Mouse (Mus musculus) MEL (cell line): ENCODE results near the gene Col9a2. TPM values are rescaled to one million over a fixed set of nuclear protein-coding genes. Genes with fewer than 3 reads are reported as not detected.

Source experiments
- DNase-seq: peaks from one replicate; pipeline ENCODE4 v3.0.0; 2011; ENCODE audit warnings: low read depth, low spot score
- H3K27ac ChIP-seq: 2 replicates; pipeline ENCODE4 v1.5.1; 2012; ENCODE audit warnings: low read depth, mild to moderate bottlenecking, control low read depth, low read length, moderate library complexity; ENCODE audit not compliant: control insufficient read depth
- H3K27me3 ChIP-seq, 2 experiments: fragments of 150-350 bp in 1 of 2; sonication (generic) in 1 of 2; 2 replicates each; pipeline ENCODE4 v1.6.1; 2012; ENCODE audit warnings: low read length in 2 of 2, mild to moderate bottlenecking in 2 of 2, improper control_type of control experiment in 1 of 2, moderate library complexity in 1 of 2; ENCODE audit not compliant: insufficient read depth in 2 of 2, control insufficient read depth in 1 of 2
- H3K36me3 ChIP-seq, 2 experiments: 2 replicates each; pipeline ENCODE4 v1.6.1; 2012 to 2014; ENCODE audit warnings: low read length in 2 of 2, improper control_type of control experiment in 1 of 2, inconsistent platforms in 1 of 2, mild to moderate bottlenecking in 1 of 2; ENCODE audit not compliant: insufficient read depth in 2 of 2, control insufficient read depth in 1 of 2
- H3K4me1 ChIP-seq, 2 experiments: fragments of 150-350 bp in 1 of 2; sonication (generic) in 1 of 2; 2 replicates each; pipeline ENCODE4 v1.6.1; 2012; ENCODE audit warnings: low read length in 2 of 2, improper control_type of control experiment in 1 of 2, mild to moderate bottlenecking in 1 of 2; ENCODE audit not compliant: insufficient read depth in 2 of 2, control insufficient read depth in 1 of 2
- H3K4me3 ChIP-seq, 2 experiments: fragments of 150-350 bp in 1 of 2; sonication (generic) in 1 of 2; 2 replicates each; pipeline ENCODE4 v1.5.1; 2012; ENCODE audit warnings: low read depth in 2 of 2, low read length in 2 of 2, mild to moderate bottlenecking in 2 of 2, moderate library complexity in 2 of 2, control low read depth in 1 of 2, improper control_type of control experiment in 1 of 2; ENCODE audit not compliant: control insufficient read depth in 1 of 2, insufficient read depth in 1 of 2
- H3K79me2 ChIP-seq: 2 replicates; pipeline ENCODE4 v1.6.1; 2012; ENCODE audit warnings: mild to moderate bottlenecking, low read length, moderate library complexity; ENCODE audit not compliant: control insufficient read depth, poor library complexity, insufficient read depth
- H3K9ac ChIP-seq: 2 replicates; pipeline ENCODE4 v1.6.1; 2012; ENCODE audit warnings: low read depth, mild to moderate bottlenecking, control low read depth, low read length, moderate library complexity; ENCODE audit not compliant: control insufficient read depth, poor library complexity, severe bottlenecking
- H3K9me3 ChIP-seq: fragments of 150-350 bp; sonication (generic); replicated peaks from 2 replicates; pipeline ENCODE4 v1.6.1; 2012; ENCODE audit warnings: mild to moderate bottlenecking, low read length, improper control_type of control experiment, moderate library complexity; ENCODE audit not compliant: insufficient read depth
- BHLHE40 ChIP-seq: IDR thresholded peaks from 2 replicates; pipeline ENCODE4 v1.6.1; 2012; ENCODE audit warnings: low read depth, mild to moderate bottlenecking, inconsistent platforms, low read length, improper control_type of control experiment, borderline replicate concordance
- CHD2 ChIP-seq: IDR thresholded peaks from 2 replicates; pipeline ENCODE4 v1.6.1; 2011; ENCODE audit warnings: low read length, improper control_type of control experiment
- CTCF ChIP-seq, 3 experiments: IDR thresholded peaks in 2 of 3; conservative IDR thresholded peaks in 1 of 3; 2 replicates each; pipeline ENCODE4 v1.5.1; 2011 to 2012; ENCODE audit warnings: low read length in 3 of 3, low read depth in 2 of 3, mild to moderate bottlenecking in 2 of 3, improper control_type of control experiment in 1 of 3, inconsistent platforms in 1 of 3, mixed read lengths in 1 of 3, moderate library complexity in 1 of 3; ENCODE audit not compliant: control insufficient read depth in 1 of 3, insufficient read depth in 1 of 3, poor library complexity in 1 of 3, severe bottlenecking in 1 of 3
- E2F4 ChIP-seq: IDR thresholded peaks from 2 replicates; pipeline ENCODE4 v1.6.1; 2011; ENCODE audit warnings: low read depth, low read length, improper control_type of control experiment, borderline replicate concordance
- ELF1 ChIP-seq: IDR thresholded peaks from 2 replicates; pipeline ENCODE4 v1.6.1; 2014; ENCODE audit warnings: low read depth, mild to moderate bottlenecking, inconsistent platforms, low read length, improper control_type of control experiment, moderate library complexity
- EP300 ChIP-seq, 2 experiments: IDR thresholded peaks; 2 replicates each; pipeline ENCODE4 v1.6.1; 2011; ENCODE audit warnings: improper control_type of control experiment in 2 of 2, low read length in 2 of 2, low read depth in 1 of 2, mild to moderate bottlenecking in 1 of 2
- GABPA ChIP-seq: IDR thresholded peaks from 2 replicates; pipeline ENCODE4 v1.6.1; 2012; ENCODE audit warnings: low read depth, mild to moderate bottlenecking, inconsistent platforms, low read length, improper control_type of control experiment, moderate library complexity
- HCFC1 ChIP-seq: IDR thresholded peaks from 2 replicates; pipeline ENCODE4 v1.6.1; 2012; ENCODE audit warnings: low read depth, mild to moderate bottlenecking, inconsistent platforms, low read length, improper control_type of control experiment, moderate library complexity
- JUND ChIP-seq: IDR thresholded peaks from 2 replicates; pipeline ENCODE4 v1.6.1; 2011; ENCODE audit warnings: low read depth, mild to moderate bottlenecking, improper control_type of control experiment, low read length
- MAFK ChIP-seq: IDR thresholded peaks from 2 replicates; pipeline ENCODE4 v1.6.1; 2011; ENCODE audit warnings: low read depth, mild to moderate bottlenecking, low read length, improper control_type of control experiment, borderline replicate concordance
- MAX ChIP-seq: IDR thresholded peaks from 2 replicates; pipeline ENCODE4 v1.6.1; 2011; ENCODE audit warnings: low read length, improper control_type of control experiment
- MAZ ChIP-seq: IDR thresholded peaks from 2 replicates; pipeline ENCODE4 v1.6.1; 2012; ENCODE audit warnings: low read depth, mild to moderate bottlenecking, inconsistent platforms, low read length, improper control_type of control experiment
- MXI1 ChIP-seq: IDR thresholded peaks from 2 replicates; pipeline ENCODE4 v1.6.1; 2011; ENCODE audit warnings: mild to moderate bottlenecking, low read depth, low read length, improper control_type of control experiment
- MYB ChIP-seq: IDR thresholded peaks from 2 replicates; pipeline ENCODE4 v1.6.1; 2011; ENCODE audit warnings: mild to moderate bottlenecking, low read depth, low read length, improper control_type of control experiment
- MYC ChIP-seq: IDR thresholded peaks from 2 replicates; pipeline ENCODE4 v1.6.1; 2011; ENCODE audit warnings: low read depth, mild to moderate bottlenecking, low read length, improper control_type of control experiment, moderate library complexity
- NRF1 ChIP-seq: IDR thresholded peaks from 2 replicates; pipeline ENCODE4 v1.6.1; 2014; ENCODE audit warnings: low read depth, mild to moderate bottlenecking, inconsistent platforms, low read length, improper control_type of control experiment, moderate library complexity; ENCODE audit not compliant: poor library complexity, insufficient read depth, severe bottlenecking
- POLR2AphosphoS2 ChIP-seq: IDR thresholded peaks from 2 replicates; pipeline ENCODE4 v1.6.1; 2011; ENCODE audit warnings: low read length, improper control_type of control experiment
- POLR2AphosphoS5 ChIP-seq: IDR thresholded peaks from 2 replicates; pipeline ENCODE4 v1.6.1; 2012; ENCODE audit warnings: low read depth, borderline replicate concordance, mild to moderate bottlenecking, inconsistent platforms, low read length, moderate library complexity, mixed read lengths
- RAD21 ChIP-seq: IDR thresholded peaks from 2 replicates; pipeline ENCODE4 v1.6.1; 2011; ENCODE audit warnings: mild to moderate bottlenecking, low read depth, low read length, improper control_type of control experiment
- RCOR1 ChIP-seq: IDR thresholded peaks from 2 replicates; pipeline ENCODE4 v1.6.1; 2012; ENCODE audit warnings: low read depth, mild to moderate bottlenecking, inconsistent platforms, low read length, improper control_type of control experiment
- SIN3A ChIP-seq: IDR thresholded peaks from 2 replicates; pipeline ENCODE4 v1.6.1; 2012; ENCODE audit warnings: low read length, improper control_type of control experiment, inconsistent platforms
- SMC3 ChIP-seq: IDR thresholded peaks from 2 replicates; pipeline ENCODE4 v1.6.1; 2011; ENCODE audit warnings: low read depth, low read length, improper control_type of control experiment
- TAL1 ChIP-seq: IDR thresholded peaks from 2 replicates; pipeline ENCODE4 v1.6.1; 2012; ENCODE audit warnings: mild to moderate bottlenecking, inconsistent platforms, low read length, moderate library complexity, mixed read lengths
- TBP ChIP-seq: IDR thresholded peaks from 2 replicates; pipeline ENCODE4 v1.8.0; 2011; ENCODE audit warnings: low read depth, low read length, improper control_type of control experiment
- TCF12 ChIP-seq: IDR thresholded peaks from 2 replicates; pipeline ENCODE4 v1.6.1; 2014; ENCODE audit warnings: low read depth, mild to moderate bottlenecking, inconsistent platforms, low read length, improper control_type of control experiment, moderate library complexity
- USF1 ChIP-seq: IDR thresholded peaks from 2 replicates; pipeline ENCODE4 v1.6.1; 2014; ENCODE audit warnings: low read depth, mild to moderate bottlenecking, inconsistent platforms, low read length, improper control_type of control experiment, moderate library complexity
- USF2 ChIP-seq, 2 experiments: IDR thresholded peaks; 2 replicates each; pipeline ENCODE4 v1.6.1; 2011 to 2012; ENCODE audit warnings: improper control_type of control experiment in 2 of 2, low read length in 2 of 2, borderline replicate concordance in 1 of 2, inconsistent platforms in 1 of 2, low read depth in 1 of 2, mild to moderate bottlenecking in 1 of 2; ENCODE audit not compliant: insufficient read depth in 1 of 2
- ZC3H11A ChIP-seq: IDR thresholded peaks from 2 replicates; pipeline ENCODE4 v1.6.1; 2012; ENCODE audit warnings: low read depth, mild to moderate bottlenecking, inconsistent platforms, low read length, improper control_type of control experiment
- ZKSCAN1 ChIP-seq: IDR thresholded peaks from 2 replicates; pipeline ENCODE4 v1.6.1; 2012; ENCODE audit warnings: low read depth, mild to moderate bottlenecking, inconsistent platforms, low read length, improper control_type of control experiment, moderate library complexity
- ZMIZ1 ChIP-seq: IDR thresholded peaks from 2 replicates; pipeline ENCODE4 v1.6.1; 2012; ENCODE audit warnings: low read depth, mild to moderate bottlenecking, inconsistent platforms, low read length, improper control_type of control experiment, moderate library complexity
- ZNF384 ChIP-seq: IDR thresholded peaks from 2 replicates; pipeline ENCODE4 v1.6.1; 2012; ENCODE audit warnings: low read depth, mild to moderate bottlenecking, inconsistent platforms, low read length, improper control_type of control experiment
- polyA plus RNA-seq, 2 experiments: library from polyadenylated mRNA; stranded (reverse) in 1 of 2; unstranded in 1 of 2; fragments of >175 nt in 1 of 2; fragments of >200 nt in 1 of 2; gene quantifications; 2 replicates each; pipeline versions ENCODE4 v1.2.1 to v1.2.4; 2012; ENCODE audit warnings: low replicate concordance in 2 of 2, low read depth in 1 of 2; ENCODE audit not compliant: insufficient read length in 2 of 2, insufficient read depth in 1 of 2, missing spikeins in 1 of 2
- total RNA-seq: library from RNA; depleted of rRNA; stranded (reverse); fragments of 300-350 nt; gene quantifications from 2 replicates; pipeline ENCODE4 v1.2.3, GENCODE M21; 2012

The Col9a2 gene
- total and polyA plus RNA-seq, 3 experiments = 0.12 TPM; not detected in 2

DNA sequence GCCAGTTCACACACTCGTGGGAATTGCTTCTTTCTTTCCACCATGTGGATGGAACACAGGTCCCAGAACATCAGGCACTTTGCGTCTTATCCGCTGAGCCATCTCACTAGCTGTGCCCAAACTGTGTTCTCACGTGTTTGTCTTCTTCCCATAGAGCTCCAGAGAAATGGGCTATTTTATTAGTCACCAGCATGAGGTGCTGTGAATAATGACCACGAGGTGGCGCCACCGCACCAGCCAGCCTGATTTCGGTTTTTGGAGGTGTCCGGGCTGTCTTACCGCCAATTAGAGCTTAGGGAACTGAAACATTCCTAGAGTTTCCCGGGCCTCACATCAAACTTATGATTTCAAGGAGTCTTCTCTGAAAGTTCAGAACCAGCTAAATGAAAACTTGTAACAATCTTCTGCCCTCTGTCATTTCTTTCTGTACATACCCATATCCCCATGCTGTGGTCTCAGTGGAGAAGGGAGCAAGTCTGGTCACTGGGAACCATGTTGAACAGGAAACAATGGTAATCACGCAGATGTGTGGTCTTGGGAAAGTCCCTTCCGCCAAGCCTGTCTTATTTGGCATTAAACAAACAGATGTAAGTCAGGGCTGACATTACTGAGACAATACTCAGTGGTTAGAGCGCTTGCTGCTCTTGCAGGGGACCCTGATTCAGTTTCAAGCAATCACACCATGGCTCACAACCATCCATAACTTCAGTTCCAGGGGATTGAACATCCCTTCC, 10.4 kb upstream of the Col9a2 start:
- Histone ChIP-seq H3K4me1 (0 out of 4 replicates have a peak, but pooled peaks cover 0 to 2% of the 10 kb centered on the region in 2 experiments), H3K27me3 (no peaks in the 10 kb centered on the region), H3K79me2 (no peaks in the 10 kb centered on the region)
- TF ChIP-seq MXI1 = peak; percentile 68
- peak; percentile 70 for TF ChIP-seq MAX
- TF ChIP-seq JUND = no peak
- no peak for TF ChIP-seq MAFK
- TF ChIP-seq MYC = peak; percentile 72
- TF ChIP-seq EP300 (IDR thresholded peaks at IDR 0.05; ENCODE audit: low read depth in 1 of 2, low read length in 2 of 2) = no peak
- TF ChIP-seq MYB = no peak
- no peak for TF ChIP-seq E2F4
- peak; percentile 71; the same call in 1 of the 2 replicates for TF ChIP-seq BHLHE40
- TF ChIP-seq ZNF384 = no peak
- no peak for TF ChIP-seq CHD2
- TF ChIP-seq POLR2AphosphoS5 = no peak
- TF ChIP-seq HCFC1 = 0 out of 2 replicates have a peak, but pooled peaks have one; percentile 16
- TF ChIP-seq ZMIZ1 = no peak
- no peak for TF ChIP-seq POLR2AphosphoS2
- TF ChIP-seq ZKSCAN1 = no peak
- no peak for TF ChIP-seq USF1
- TF ChIP-seq ELF1 = no peak
- TF ChIP-seq TAL1 = no peak
- no peak for TF ChIP-seq TCF12
- no peak for TF ChIP-seq TBP
- peak; percentile 69; the same call in 1 of the 2 replicates for TF ChIP-seq SIN3A
- no peak for TF ChIP-seq GABPA
- TF ChIP-seq RAD21 = peak; percentile 78
- no peak for TF ChIP-seq RCOR1
- peak; percentile 84 to 96 (median 96) for TF ChIP-seq CTCF (IDR thresholded peaks at IDR 0.05 in 2 of 3, conservative IDR thresholded peaks at IDR 0.05 in 1 of 3; ENCODE audit: control insufficient read depth in 1 of 3, insufficient read depth in 1 of 3, low read depth in 2 of 3, low read length in 3 of 3, poor library complexity in 1 of 3, severe bottlenecking in 1 of 3)
- TF ChIP-seq USF2 (IDR thresholded peaks at IDR 0.05; ENCODE audit: borderline replicate concordance in 1 of 2, insufficient read depth in 1 of 2, low read depth in 1 of 2, low read length in 2 of 2) = no peak
- no peak for TF ChIP-seq NRF1
- peak; percentile 69 for TF ChIP-seq ZC3H11A
- peak; percentile 84 for TF ChIP-seq SMC3
- 0 out of 2 replicates have a peak, but pooled peaks have one; percentile 25 for TF ChIP-seq MAZ
- TF ChIP-seq, all 39 proteins: peak for 11
- H3K27ac ChIP-seq = no peak overlapping the region
- DNase-seq = peak; percentile 86
- H3K9me3 ChIP-seq = no peaks in the 10 kb centered on the region
- peak overlapping the region; percentile 21 to 32; a peak in 3 of 4 replicates for H3K4me3 ChIP-seq
- H3K9ac ChIP-seq = 0 out of 2 replicates have a peak overlapping the region, but pooled peaks have one; percentile 23
- peaks cover 0 to 3% of the 10 kb centered on the region in 2 experiments; a peak in 1 of 4 replicates for H3K36me3 ChIP-seq
